Mouse (Mus musculus): ENCODE results near the gene Olfr616. TPM values are rescaled to one million over a fixed set of nuclear protein-coding genes. Genes with fewer than 3 reads are reported as not detected.

Gene Olfr616
- not detected in 2 replicates for polyA plus RNA-seq (2015; fragmentation: Nextera tagmentation; extraction: Ambion mirVana)

GRCm38 (mm10) chr7:103569043-103569442, at the start of gene Olfr616:
Olfr616 (minus strand) TSS chr7:103569143.

GRCm38 (mm10) chr7:103612434-103612833, 43.5 kb upstream of the Olfr616 start, which contains the start of gene Olfr620:
Olfr620 (minus strand) TSS chr7:103612534.

GRCm38 (mm10) chr7:103600275-103600674, 31.3 kb upstream of the Olfr616 start, which contains the start of gene Olfr619:
Olfr619 (plus strand) TSS chr7:103600575.

GRCm38 (mm10) chr7:103589803-103590202, 20.9 kb upstream of the Olfr616 start, which contains the start of gene Olfr618:
Olfr618 (plus strand) TSS chr7:103590103.

GRCm38 (mm10) chr7:103572761-103573160, 3.8 kb upstream of the Olfr616 start, which contains the start of gene Olfr617:
Olfr617 (plus strand) TSS chr7:103573061.

GRCm38 (mm10) chr7:103555779-103556178, 13.2 kb downstream of the Olfr616 start, which contains the start of gene Olfr615:
Olfr615 (plus strand) TSS chr7:103556079.

GRCm38 (mm10) chr7:103547774-103548173, 21.2 kb downstream of the Olfr616 start, which contains the start of gene Olfr613:
Olfr613 (plus strand) TSS chr7:103548074.

GRCm38 (mm10) chr7:103542617-103543016, 26.3 kb downstream of the Olfr616 start, which contains the start of gene Olfr612:
Olfr612 (minus strand) TSS chr7:103542717.

GRCm38 (mm10) chr7:103520746-103521145, 48.2 kb downstream of the Olfr616 start, which contains the start of gene Olfr611:
Olfr611 (minus strand) TSS chr7:103520846.

Small RNA genes lying within 50 kb of the gene (microRNA-seq; reads per million reads assigned to microRNA genes)
- gene Gm26506 = not detected

Other genes with a start within 250 kb of the Olfr616 start
- gene Olfr598, start 245.6 kb downstream of the Olfr616 start, polyA plus RNA-seq (2015; fragmentation: Nextera tagmentation; extraction: Ambion mirVana) = not detected in 2 replicates
- gene Olfr599, start 233.2 kb downstream of the Olfr616 start, polyA plus RNA-seq (2015; fragmentation: Nextera tagmentation; extraction: Ambion mirVana) = not detected in 2 replicates
- not detected in 2 replicates for gene Olfr600, start 219.5 kb downstream of the Olfr616 start, polyA plus RNA-seq (2015; fragmentation: Nextera tagmentation; extraction: Ambion mirVana)
- gene Olfr601, start 206.5 kb downstream of the Olfr616 start, polyA plus RNA-seq (2015; fragmentation: Nextera tagmentation; extraction: Ambion mirVana) = not detected in 2 replicates
- gene Olfr603, start 183.0 kb downstream of the Olfr616 start, polyA plus RNA-seq (2015; fragmentation: Nextera tagmentation; extraction: Ambion mirVana) = not detected in 2 replicates
- not detected in 2 replicates for gene Usp17lc, start 154.1 kb downstream of the Olfr616 start, polyA plus RNA-seq (2015; fragmentation: Nextera tagmentation; extraction: Ambion mirVana)
- gene Olfr605, start 123.7 kb downstream of the Olfr616 start, polyA plus RNA-seq (2015; fragmentation: Nextera tagmentation; extraction: Ambion mirVana) = not detected in 2 replicates
- gene Olfr606, start 120.1 kb downstream of the Olfr616 start, polyA plus RNA-seq (2015; fragmentation: Nextera tagmentation; extraction: Ambion mirVana) = not detected in 2 replicates
- not detected in 2 replicates for gene Olfr607, start 105.0 kb downstream of the Olfr616 start, polyA plus RNA-seq (2015; fragmentation: Nextera tagmentation; extraction: Ambion mirVana)
- not detected in 2 replicates for gene Olfr608, start 99.3 kb downstream of the Olfr616 start, polyA plus RNA-seq (2015; fragmentation: Nextera tagmentation; extraction: Ambion mirVana)
- gene Olfr609, start 71.1 kb downstream of the Olfr616 start, polyA plus RNA-seq (2015; fragmentation: Nextera tagmentation; extraction: Ambion mirVana) = not detected in 2 replicates
- not detected in 2 replicates for gene Olfr610, start 57.0 kb downstream of the Olfr616 start, polyA plus RNA-seq (2015; fragmentation: Nextera tagmentation; extraction: Ambion mirVana)
- not detected in 2 replicates for gene Olfr611, start 48.3 kb downstream of the Olfr616 start, polyA plus RNA-seq (2015; fragmentation: Nextera tagmentation; extraction: Ambion mirVana)
- gene Olfr612, start 26.4 kb downstream of the Olfr616 start, polyA plus RNA-seq (2015; fragmentation: Nextera tagmentation; extraction: Ambion mirVana) = not detected in 2 replicates
- gene Olfr613, start 21.1 kb downstream of the Olfr616 start, polyA plus RNA-seq (2015; fragmentation: Nextera tagmentation; extraction: Ambion mirVana) = not detected in 2 replicates
- gene Olfr615, start 13.1 kb downstream of the Olfr616 start, polyA plus RNA-seq (2015; fragmentation: Nextera tagmentation; extraction: Ambion mirVana) = not detected in 2 replicates
- gene Olfr617, start 3.9 kb upstream of the Olfr616 start, polyA plus RNA-seq (2015; fragmentation: Nextera tagmentation; extraction: Ambion mirVana) = not detected in 2 replicates
- gene Olfr618, start 21.0 kb upstream of the Olfr616 start, polyA plus RNA-seq (2015; fragmentation: Nextera tagmentation; extraction: Ambion mirVana) = not detected in 2 replicates
- not detected in 2 replicates for gene Olfr619, start 31.4 kb upstream of the Olfr616 start, polyA plus RNA-seq (2015; fragmentation: Nextera tagmentation; extraction: Ambion mirVana)
- not detected in 2 replicates for gene Olfr620, start 43.4 kb upstream of the Olfr616 start, polyA plus RNA-seq (2015; fragmentation: Nextera tagmentation; extraction: Ambion mirVana)
- gene Olfr622, start 73.6 kb upstream of the Olfr616 start, polyA plus RNA-seq (2015; fragmentation: Nextera tagmentation; extraction: Ambion mirVana) = not detected in 2 replicates
- gene Olfr623, start 94.6 kb upstream of the Olfr616 start, polyA plus RNA-seq (2015; fragmentation: Nextera tagmentation; extraction: Ambion mirVana) = not detected in 2 replicates
- 0.04 TPM in 2 replicates for gene Olfr624, start 102.0 kb upstream of the Olfr616 start, polyA plus RNA-seq (2015; fragmentation: Nextera tagmentation; extraction: Ambion mirVana)
- gene Olfr625-ps1, start 113.6 kb upstream of the Olfr616 start, polyA plus RNA-seq (2015; fragmentation: Nextera tagmentation; extraction: Ambion mirVana) = not detected in 2 replicates
- not detected in 2 replicates for gene Olfr243, start 145.5 kb upstream of the Olfr616 start, polyA plus RNA-seq (2015; fragmentation: Nextera tagmentation; extraction: Ambion mirVana)
- gene Olfr628, start 161.2 kb upstream of the Olfr616 start, polyA plus RNA-seq (2015; fragmentation: Nextera tagmentation; extraction: Ambion mirVana) = not detected in 2 replicates
- gene Olfr629, start 175.8 kb upstream of the Olfr616 start, polyA plus RNA-seq (2015; fragmentation: Nextera tagmentation; extraction: Ambion mirVana) = not detected in 2 replicates
- not detected in 2 replicates for gene Olfr630, start 188.2 kb upstream of the Olfr616 start, polyA plus RNA-seq (2015; fragmentation: Nextera tagmentation; extraction: Ambion mirVana)
- not detected in 2 replicates for gene Olfr69, start 202.5 kb upstream of the Olfr616 start, polyA plus RNA-seq (2015; fragmentation: Nextera tagmentation; extraction: Ambion mirVana)
- gene Olfr68, start 210.6 kb upstream of the Olfr616 start, polyA plus RNA-seq (2015; fragmentation: Nextera tagmentation; extraction: Ambion mirVana) = not detected in 2 replicates
- gene Olfr67, start 222.7 kb upstream of the Olfr616 start, polyA plus RNA-seq (2015; fragmentation: Nextera tagmentation; extraction: Ambion mirVana) = not detected in 2 replicates
- 239 and 288 TPM in 2 replicates for gene Hbb-bt, start 244.9 kb upstream of the Olfr616 start, polyA plus RNA-seq (2015; fragmentation: Nextera tagmentation; extraction: Ambion mirVana)

Data from neural tube, postnatal 0 days (tissue).